Mouse (Mus musculus): ENCODE data around the gene Espn. TPM values are rescaled to one million over a fixed set of nuclear protein-coding genes. Genes with fewer than 3 reads are reported as not detected.

The Espn gene
- total and polyA plus RNA-seq, 2 experiments from 2014 or later, result 0.69 to 0.71 TPM

- 4% methylated on average over 19 of the region's 19 CpGs for WGBS
- Histone ChIP-seq H3K4me2 (ENCODE audit: low read depth) (peak overlapping the region; percentile 27; the same call in 1 of the 2 replicates), H3K4me3 (ENCODE audit: low read depth, low read length) (peak overlapping the region; percentile 9), H3K27ac (ENCODE audit: low read depth, low read length) (no peak overlapping the region), H3K36me3 (ENCODE audit: insufficient read depth) (no peaks in the 10 kb centered on the region), H3K27me3 (ENCODE audit: insufficient read depth, low read length) (peaks cover 52% of the 10 kb centered on the region), H3K4me1 (ENCODE audit: insufficient read depth) (peaks cover 4% of the 10 kb centered on the region; the same call in 1 of the 2 replicates), H3K9me3 (ENCODE audit: low read length) (no peaks in the 10 kb centered on the region), H3K9ac (no peak overlapping the region)
- ATAC-seq (no peak), DNase-seq (no peak)
- TF ChIP-seq CTCF (IDR thresholded peaks at IDR 0.05; ENCODE audit: low read depth), result no peak
Measured at GRCm38 (mm10) chr4:152159285-152159678, 7.1 kb upstream of the Espn start.

GRCm38 (mm10) chr4:152158585-152159284 is 6.6 kb upstream of the Espn start, which contains the start of gene Hes2:
TSS of gene Hes2 (plus strand) at chr4:152158867.
- H3K4me1 ChIP-seq (ENCODE audit: insufficient read depth), result peaks cover 4% of the 10 kb centered on the region; the same call in 1 of the 2 replicates
- ATAC-seq (no peak), DNase-seq (no peak)
- no peak for TF ChIP-seq CTCF (IDR thresholded peaks at IDR 0.05; ENCODE audit: low read depth)
- H3K4me3 ChIP-seq (ENCODE audit: low read depth, low read length), result peak within 1 kb of the TSS; percentile 9
- no peak within 1 kb of the TSS for H3K27ac ChIP-seq (ENCODE audit: low read depth, low read length)
- H3K36me3 ChIP-seq (ENCODE audit: insufficient read depth), result no peaks in the 10 kb centered on the region
- no peaks in the 10 kb centered on the region for H3K9me3 ChIP-seq (ENCODE audit: low read length)
- 6% methylated on average over 35 of the region's 35 CpGs for WGBS
- peaks cover 57% of the 10 kb centered on the region for H3K27me3 ChIP-seq (ENCODE audit: insufficient read depth, low read length)
- no peak within 1 kb of the TSS for H3K9ac ChIP-seq
- H3K4me2 ChIP-seq (ENCODE audit: low read depth), result peak within 1 kb of the TSS; percentile 27; the same call in 1 of the 2 replicates

- Histone ChIP-seq H3K4me3 (ENCODE audit: low read depth, low read length) (no peak overlapping the region), H3K9ac (no peak overlapping the region), H3K36me3 (ENCODE audit: insufficient read depth) (no peaks in the 10 kb centered on the region), H3K27me3 (ENCODE audit: insufficient read depth, low read length) (peaks cover 65% of the 10 kb centered on the region), H3K9me3 (ENCODE audit: low read length) (no peaks in the 10 kb centered on the region), H3K27ac (ENCODE audit: low read depth, low read length) (no peak overlapping the region), H3K4me1 (ENCODE audit: insufficient read depth) (peaks cover 4% of the 10 kb centered on the region; the same call in 1 of the 2 replicates), H3K4me2 (ENCODE audit: low read depth) (no peak overlapping the region)
- WGBS, result 13% methylated on average over 21 of the region's 21 CpGs
- peak; percentile 72 for TF ChIP-seq CTCF (IDR thresholded peaks at IDR 0.05; ENCODE audit: low read depth)
- peak; percentile 65 for DNase-seq
- ATAC-seq, result no peak
Measured at GRCm38 (mm10) chr4:152157779-152158584, 5.8 kb upstream of the Espn start.

- WGBS, result 74% methylated on average over 4 of the region's 4 CpGs
- TF ChIP-seq CTCF (IDR thresholded peaks at IDR 0.05; ENCODE audit: low read depth), result peak; percentile 29; the same call in 1 of the 2 replicates
- Histone ChIP-seq H3K4me3 (ENCODE audit: low read depth, low read length) (no peak overlapping the region), H3K27ac (ENCODE audit: low read depth, low read length) (no peak overlapping the region), H3K9ac (no peak overlapping the region), H3K4me2 (ENCODE audit: low read depth) (no peak overlapping the region), H3K27me3 (ENCODE audit: insufficient read depth, low read length) (peaks cover 74% of the 10 kb centered on the region), H3K4me1 (ENCODE audit: insufficient read depth) (peaks cover 4% of the 10 kb centered on the region; the same call in 1 of the 2 replicates), H3K9me3 (ENCODE audit: low read length) (no peaks in the 10 kb centered on the region), H3K36me3 (ENCODE audit: insufficient read depth) (no peaks in the 10 kb centered on the region)
- DNase-seq (no peak), ATAC-seq (no peak)
Measured at GRCm38 (mm10) chr4:152155019-152155418, 2.8 kb upstream of the Espn start.

- no peak overlapping the region for H3K27ac ChIP-seq (ENCODE audit: low read depth, low read length)
- H3K27me3 ChIP-seq (ENCODE audit: insufficient read depth, low read length), result peaks cover 66% of the 10 kb centered on the region
- H3K4me1 ChIP-seq (ENCODE audit: insufficient read depth), result no peaks in the 10 kb centered on the region
- H3K36me3 ChIP-seq (ENCODE audit: insufficient read depth), result no peaks in the 10 kb centered on the region
- peak overlapping the region; percentile 16; the same call in 1 of the 2 replicates for H3K4me3 ChIP-seq (ENCODE audit: low read depth, low read length)
- H3K4me2 ChIP-seq (ENCODE audit: low read depth), result peak overlapping the region; percentile 29
- 0 out of 2 replicates have a peak overlapping the region, but pooled peaks have one; percentile 22 for H3K9ac ChIP-seq
- DNase-seq (peak; percentile 85), ATAC-seq (peak; percentile 70)
- TF ChIP-seq CTCF (IDR thresholded peaks at IDR 0.05; ENCODE audit: low read depth), result peak; percentile 84
- 2% methylated on average over 23 of the region's 23 CpGs for WGBS
- no peaks in the 10 kb centered on the region for H3K9me3 ChIP-seq (ENCODE audit: low read length)
Measured at GRCm38 (mm10) chr4:152153771-152154177, 1.6 kb upstream of the Espn start.

GRCm38 (mm10) chr4:152151451-152151965 is 663 bp downstream of the Espn start:
- no peak overlapping the region for H3K4me3 ChIP-seq (ENCODE audit: low read depth, low read length)
- peaks cover 48% of the 10 kb centered on the region for H3K27me3 ChIP-seq (ENCODE audit: insufficient read depth, low read length)
- no peaks in the 10 kb centered on the region for H3K36me3 ChIP-seq (ENCODE audit: insufficient read depth)
- H3K9ac ChIP-seq, result no peak overlapping the region
- H3K9me3 ChIP-seq (ENCODE audit: low read length), result no peaks in the 10 kb centered on the region
- DNase-seq, result no peak
- WGBS, result 15% methylated on average over 7 of the region's 7 CpGs
- peak overlapping the region; percentile 27 for H3K4me2 ChIP-seq (ENCODE audit: low read depth)
- TF ChIP-seq CTCF (IDR thresholded peaks at IDR 0.05; ENCODE audit: low read depth), result no peak
- no peak for ATAC-seq
- no peaks in the 10 kb centered on the region for H3K4me1 ChIP-seq (ENCODE audit: insufficient read depth)
- no peak overlapping the region for H3K27ac ChIP-seq (ENCODE audit: low read depth, low read length)

All from forebrain, postnatal 0 days (tissue).